Mouse (Mus musculus) adrenal gland, postnatal 14 days (tissue): Measurements from ENCODE around the gene Iscu. TPM values are rescaled to one million over a fixed set of nuclear protein-coding genes. Genes with fewer than 3 reads are reported as not detected.
"Not testable (repeated sequence)": the region's sequence is repeated elsewhere in the genome, so short reads cannot be mapped to it uniquely, and the experiment has no call there.

Experiments used
- DNase-seq: peaks from one replicate; pipeline ENCODE4 v3.0.0; 2021; ENCODE audit warnings: mixed read lengths
- total RNA-seq: library from RNA; stranded (reverse); gene quantifications from 2 replicates; pipeline ENCODE4 v1.2.3, GENCODE M21; 2021

Gene Iscu
- total RNA-seq, 1 experiment from 2014 or later: 451 TPM

DNA sequence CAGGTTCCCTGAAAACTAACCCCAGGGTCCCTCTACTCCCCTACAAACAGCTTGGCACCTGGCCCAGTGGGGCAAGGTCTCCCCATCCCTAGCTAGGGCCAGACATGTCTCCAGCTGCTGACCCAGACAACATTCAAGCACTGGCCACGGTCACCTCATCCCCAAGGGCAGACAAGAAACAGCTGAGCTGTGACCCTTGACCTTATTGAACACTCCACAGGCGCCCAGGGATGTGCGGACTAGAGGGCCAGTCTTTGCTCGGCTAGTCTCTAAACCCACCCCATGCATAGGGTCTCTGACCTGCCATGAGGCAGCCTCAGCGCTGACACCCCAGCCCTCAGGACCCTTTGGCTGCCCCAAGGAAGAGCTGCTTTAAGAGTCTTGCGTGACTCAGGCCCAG, 16.1 kb downstream of the Iscu start:
- DNase-seq: peak; percentile 34

- peak; percentile 33 for DNase-seq
These were observed 16.7 kb downstream of the Iscu start for GRCm38 (mm10) chr5:113789075-113789788.

- DNase-seq: peak; percentile 44
These were observed 18.1 kb downstream of the Iscu start for GRCm38 (mm10) chr5:113790453-113791196.

DNA sequence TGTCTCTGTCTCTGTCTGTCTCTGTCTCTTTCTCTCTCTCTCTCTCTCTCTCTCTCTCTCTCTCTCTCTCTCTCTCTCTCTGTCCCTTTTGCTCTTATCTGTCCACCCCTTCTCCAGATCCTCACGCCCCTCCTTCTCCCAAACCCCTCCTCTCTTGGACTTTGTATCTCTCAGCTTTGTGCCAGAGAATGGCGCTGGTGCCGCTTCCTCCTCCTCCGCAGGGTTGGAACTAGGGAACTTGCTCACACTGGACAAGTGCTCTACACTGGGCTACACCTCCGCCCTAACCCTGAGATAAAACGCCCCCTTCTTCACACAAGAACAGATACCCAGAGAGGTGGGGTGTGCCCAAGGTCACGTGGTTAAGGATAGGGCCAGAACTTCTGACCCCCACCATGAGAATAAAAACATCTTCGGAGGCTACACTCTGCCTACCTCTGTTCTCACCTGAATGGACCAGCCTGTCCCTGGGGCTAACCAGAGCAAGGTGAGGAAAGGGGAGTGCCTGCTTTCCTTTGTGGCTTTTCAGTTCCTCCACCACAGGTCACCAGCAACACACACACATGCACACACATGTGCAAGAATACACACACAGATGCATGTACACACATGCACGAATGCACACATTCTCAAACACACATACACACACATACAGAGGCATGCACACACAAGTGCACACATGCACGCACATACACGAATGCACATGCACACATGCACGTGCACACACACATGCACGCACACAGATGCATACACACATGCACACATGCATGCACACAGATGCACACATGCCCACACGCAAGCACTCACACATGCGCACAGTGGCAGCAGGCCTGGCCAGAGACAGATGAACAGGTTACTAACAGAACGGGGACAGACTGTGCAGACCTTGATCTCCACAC, 18.9 kb downstream of the Iscu start:
- DNase-seq: no peak

DNA sequence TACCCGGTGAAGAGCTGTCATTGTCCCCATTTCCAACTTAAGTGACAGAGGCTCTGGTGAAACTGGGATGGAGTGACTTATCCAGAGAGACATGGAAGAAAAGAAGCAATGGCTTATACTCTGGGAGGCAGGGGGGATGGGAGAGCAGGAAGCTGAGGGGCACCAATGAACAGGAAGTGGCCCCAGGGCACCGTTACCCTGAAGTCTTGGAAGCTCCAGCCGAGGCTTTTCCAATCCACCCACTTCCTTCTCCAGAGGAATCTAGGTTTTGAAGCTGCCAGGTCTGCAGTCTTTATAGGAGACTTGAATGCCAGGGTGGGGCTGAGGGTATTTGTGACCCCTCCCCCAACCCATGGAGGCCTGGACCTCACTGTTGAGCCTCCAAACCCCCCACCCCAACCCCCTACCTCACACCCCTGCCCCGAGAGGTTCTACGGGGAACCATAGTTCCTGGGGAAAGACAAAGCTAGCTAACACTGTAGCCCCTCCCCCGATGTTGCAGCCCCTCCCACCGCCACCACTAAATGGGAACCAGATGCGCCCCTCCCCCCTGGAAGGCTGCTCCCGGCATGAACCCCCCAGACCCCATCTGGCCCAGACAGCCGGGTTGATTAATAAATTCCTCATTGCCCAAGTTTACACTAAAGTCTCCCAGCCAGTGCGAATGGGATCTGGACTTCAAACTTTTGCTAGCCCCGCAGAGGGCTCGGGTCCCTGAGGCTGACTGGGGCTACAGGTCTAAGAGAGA, 24.0 kb downstream of the Iscu start:
- no peak for DNase-seq

DNA sequence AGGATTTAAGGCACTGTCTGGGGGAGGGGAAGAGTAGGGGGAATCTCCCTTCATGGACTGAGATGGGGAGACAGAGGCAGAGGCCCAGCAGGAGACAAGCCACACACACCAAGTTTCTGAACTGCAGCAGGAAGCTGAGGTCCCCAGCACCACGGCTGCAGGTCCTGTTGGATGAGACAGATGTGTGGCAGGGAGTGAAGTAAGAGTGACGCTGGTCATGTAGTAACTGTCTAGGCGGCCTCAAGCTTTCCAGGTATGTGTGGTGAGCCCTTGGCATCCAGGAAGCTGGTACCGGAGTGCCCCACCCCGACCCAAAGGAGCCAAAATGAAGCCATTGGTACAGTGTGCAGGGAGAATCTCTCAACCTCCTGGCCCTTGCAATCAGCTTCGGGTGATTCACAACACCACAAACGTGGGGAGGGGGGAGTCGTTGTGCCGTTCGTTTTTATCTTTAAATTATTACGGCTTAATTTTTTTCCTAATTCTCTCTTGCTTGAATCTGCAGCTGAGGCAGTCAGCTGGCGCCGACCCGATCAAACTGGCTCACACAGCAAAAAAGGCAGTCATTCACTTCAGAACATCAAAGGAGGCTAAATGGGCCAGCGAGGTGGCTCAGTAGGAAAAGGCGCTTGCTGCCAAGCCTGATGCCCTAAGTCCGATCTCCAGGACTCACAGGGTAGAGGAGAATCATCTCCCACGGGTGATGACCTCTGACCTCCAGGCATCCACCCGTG, 24.8 kb downstream of the Iscu start:
- DNase-seq: no peak

DNA sequence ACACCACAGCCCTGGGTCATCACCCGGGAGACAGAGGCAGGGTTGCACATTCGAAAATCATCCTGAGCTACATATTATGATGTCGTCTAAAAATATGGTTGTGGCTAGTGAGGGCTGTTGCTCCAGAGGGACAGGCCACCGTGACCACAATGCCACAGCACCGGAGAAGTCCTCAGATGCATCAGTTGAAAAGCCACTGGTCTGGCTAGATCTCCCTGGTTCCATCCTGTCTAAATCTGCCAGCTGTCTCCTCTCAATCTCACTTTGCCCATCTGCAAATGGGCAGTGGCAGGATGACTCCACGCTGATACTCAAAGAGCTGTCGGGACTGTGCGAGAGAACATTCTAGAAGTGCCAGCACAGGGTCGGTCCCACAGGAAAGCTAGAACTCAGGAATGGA, 26.0 kb downstream of the Iscu start:
- DNase-seq: no peak

DNA sequence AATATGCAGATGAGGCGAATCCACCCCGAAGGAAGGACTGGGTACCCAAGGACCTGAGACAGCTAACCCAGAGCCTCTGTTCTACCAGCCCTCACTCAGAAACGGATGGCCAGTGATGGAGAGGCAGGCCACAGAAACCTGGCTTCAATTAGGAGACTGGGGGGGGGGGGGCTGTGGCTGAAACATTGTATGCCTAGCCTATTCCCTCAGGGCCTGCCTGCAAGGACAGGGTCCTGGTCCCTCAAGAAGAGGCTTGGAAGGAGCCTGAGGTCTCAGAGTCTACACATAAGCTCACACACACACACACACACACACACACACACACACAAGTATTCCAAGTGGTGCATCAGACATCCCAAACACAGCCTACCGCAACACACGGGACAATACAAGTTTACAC, 27.1 kb downstream of the Iscu start:
- no peak for DNase-seq

DNA sequence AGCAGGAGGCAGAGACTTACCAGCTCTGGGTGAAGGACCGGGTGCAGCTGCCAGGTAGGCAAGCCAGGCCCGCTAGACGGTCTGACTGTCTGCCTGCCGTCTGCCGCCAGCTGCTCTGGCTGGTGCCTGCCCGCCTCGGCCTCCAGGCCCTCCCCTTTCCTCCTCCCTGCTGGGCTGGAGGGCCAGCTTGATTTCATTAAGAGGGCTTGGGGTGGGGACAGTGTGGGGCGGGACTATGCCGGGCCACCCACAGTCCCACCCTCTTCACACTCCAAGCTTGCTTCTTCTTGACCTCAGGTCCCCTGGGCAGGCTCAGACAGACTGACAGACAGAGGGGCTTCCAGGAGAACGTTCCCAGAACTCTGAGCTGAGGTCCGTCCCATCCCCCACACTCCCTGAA, 27.7 kb downstream of the Iscu start, which contains the start of gene Tmem119:
Tmem119 (minus strand) TSS at position 237 of the 400 bp plus-strand sequence.
- peak; percentile 73 for DNase-seq

DNA sequence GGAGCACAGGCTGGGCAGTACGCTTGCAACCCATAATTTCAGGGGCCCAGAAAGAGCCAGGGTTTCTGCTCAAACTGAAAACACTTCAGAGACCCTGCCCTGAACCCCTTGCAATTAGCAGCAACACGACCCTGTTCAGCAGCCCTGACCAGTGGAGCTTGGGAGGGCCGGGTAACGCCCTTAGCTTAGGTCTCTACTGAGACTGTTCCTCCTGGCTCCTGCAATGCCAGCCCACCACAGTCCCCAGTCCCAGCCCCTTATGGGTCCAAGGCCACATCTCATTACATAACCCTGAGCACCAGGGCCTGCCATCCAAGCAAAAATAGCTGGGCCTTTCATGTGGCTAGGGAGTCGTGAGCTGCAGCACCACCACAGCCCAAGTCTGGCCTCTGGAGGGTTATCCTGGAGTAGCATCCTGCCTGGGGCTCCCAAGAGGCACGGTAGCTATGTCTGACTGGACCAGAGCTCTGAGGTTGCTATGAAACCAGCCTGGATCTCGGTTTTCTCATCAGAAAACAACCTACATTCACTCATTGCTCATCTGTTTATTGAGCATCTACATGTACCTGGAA, 31.9 kb downstream of the Iscu start:
- DNase-seq: no peak

DNA sequence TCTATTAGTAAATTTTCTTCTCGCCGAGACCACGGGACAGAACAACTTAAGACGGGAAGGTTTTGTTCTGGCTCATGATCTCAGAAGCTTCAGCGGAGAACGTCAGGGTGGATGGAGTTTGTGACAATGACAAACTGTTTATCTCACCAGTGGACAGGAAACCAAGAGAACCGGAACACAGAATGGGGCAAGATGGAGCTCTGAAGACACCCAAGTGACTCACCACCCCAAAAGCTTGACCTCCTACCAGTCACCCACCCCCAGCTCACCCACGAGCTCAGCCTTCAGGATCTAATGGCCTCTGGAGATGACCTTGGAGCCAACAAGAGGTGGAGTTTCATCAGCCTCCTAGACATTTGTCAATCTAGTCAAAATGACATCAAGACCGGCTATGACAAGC, 32.8 kb downstream of the Iscu start:
- DNase-seq: no peak

DNA sequence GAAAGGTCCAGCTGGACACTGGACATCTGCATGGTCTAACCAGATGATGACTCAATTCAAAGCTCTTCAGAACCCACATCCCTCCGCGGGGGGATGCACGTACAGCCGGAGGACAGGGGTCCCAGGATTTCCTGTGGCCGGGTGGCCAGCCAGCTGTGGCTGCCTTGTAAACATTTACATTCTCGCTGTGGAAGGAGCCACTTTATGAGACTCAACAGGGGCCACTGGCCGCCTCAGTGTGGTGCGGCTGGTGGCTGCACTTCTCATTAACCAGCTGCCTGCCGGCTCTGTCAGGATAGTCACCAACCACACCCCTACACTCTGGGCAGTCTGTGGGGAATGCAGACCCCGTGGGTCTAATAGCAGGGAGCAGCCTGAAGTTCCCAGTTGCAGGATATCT, 33.9 kb downstream of the Iscu start:
- no peak for DNase-seq

GRCm38 (mm10) chr5:113807712-113808111, 35.2 kb downstream of the Iscu start:
- DNase-seq: no peak

DNA sequence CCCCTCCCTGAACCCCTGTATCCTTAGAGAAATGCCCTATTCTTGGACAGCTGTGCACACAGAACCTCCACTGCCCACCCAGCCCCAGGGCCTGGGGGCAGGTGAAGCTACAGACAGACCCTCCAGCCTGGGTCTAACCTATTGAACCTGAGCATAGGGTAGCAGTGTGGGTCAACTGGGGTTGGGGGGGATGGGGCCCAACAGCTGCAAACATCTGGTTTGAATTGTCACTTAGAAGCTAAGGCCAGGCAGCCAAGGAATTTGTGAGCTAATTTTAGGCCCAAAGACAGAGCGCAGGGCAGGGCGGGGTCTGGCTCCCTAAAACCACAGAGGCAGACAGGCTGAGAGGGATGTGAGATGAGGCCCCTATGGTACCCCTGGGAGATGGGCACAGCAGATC, 35.6 kb downstream of the Iscu start:
- no peak for DNase-seq

GRCm38 (mm10) chr5:113810111-113810510, 37.6 kb downstream of the Iscu start:
- DNase-seq: no peak

DNA sequence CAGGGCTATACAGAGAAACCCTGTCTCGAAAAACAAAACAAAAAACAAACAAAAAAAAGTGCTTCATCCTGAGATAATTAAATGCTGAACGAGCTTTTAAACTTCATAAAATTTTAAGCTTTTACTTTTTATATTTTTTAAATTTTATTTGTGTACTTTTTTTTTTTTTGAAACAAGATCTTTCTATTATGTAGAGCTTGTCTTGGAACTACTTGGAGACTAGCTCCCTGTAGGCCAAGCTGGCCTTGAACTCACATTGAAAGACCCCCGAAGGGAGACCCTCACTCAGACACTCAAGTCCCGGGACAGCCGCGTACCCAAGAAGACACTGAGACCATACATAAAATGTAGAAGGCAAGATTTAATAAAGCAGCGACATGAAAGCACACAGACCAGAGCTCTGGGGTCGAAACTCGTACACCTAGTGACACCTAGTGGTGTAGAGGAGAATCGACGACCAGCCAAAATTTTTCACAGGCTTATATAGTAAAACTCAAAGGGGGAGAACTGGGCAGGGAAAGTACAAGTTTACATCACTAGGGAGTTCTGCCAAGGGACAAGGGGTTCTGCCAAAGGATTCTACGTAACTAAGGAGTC, 39.4 kb downstream of the Iscu start:
- DNase-seq: not testable (repeated sequence)

GRCm38 (mm10) chr5:113812638-113813037, 40.1 kb downstream of the Iscu start:
- no peak for DNase-seq

DNA sequence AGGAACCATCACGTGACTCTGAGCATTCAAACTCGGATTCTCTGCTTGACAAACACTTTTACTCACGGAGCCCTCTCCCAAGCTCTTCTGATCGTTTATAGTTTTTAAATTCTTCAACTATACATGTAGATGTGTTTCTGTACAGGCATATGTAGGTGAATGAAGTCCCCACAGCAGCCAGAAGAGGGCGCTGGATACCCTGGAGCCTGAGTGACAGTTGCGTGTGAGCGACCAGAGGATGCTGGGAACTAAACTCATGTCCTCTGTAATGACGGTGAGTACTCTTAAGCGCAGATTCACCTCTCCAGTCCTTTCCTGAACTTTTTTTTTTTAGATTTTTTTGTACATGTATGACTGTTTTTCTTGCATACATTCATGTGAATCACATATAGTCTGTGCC, 41.1 kb downstream of the Iscu start:
- DNase-seq: no peak

DNA sequence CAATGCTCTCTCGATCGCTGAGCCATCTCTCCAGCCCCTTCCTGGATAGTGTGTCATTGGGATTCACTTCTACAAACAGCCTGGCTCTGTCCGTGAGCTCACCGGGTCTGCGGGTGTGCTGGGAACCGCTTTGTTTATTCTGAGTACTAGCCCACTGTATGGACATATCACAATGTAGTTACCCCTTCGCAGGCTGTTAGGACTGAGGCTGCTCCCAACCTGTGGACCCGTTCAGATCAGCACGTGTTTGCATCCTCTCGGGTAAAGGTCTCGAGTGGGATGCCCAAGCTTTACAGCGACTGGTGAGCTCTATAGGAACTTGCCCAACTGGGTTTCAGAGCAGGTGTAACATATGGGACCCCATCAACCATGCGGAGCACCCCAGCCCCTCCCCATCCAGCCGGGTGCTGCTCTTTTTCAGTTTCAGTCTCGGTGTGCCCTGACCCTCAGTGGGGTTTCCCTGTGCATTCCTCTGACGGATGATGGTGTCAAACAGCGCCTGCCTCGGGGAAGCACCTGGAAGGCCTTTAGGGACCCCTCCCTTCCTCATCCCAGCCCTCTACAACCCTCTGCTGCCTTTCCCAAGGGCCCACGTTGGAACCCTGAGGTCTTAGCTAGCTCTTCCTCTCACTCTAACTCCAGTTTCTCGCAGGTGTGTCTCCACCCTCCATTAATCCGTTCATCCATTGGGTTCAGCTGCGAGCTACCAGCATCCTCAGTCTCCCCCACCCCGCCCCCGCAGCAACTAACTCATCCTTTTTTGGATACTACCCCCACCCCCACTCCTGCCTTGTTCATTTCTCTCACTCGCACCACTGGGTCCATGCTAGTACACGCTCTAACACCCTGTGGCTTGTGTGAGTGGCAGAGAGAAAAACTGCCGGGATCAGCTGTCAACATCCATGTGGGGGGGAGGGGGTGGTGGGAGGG, 41.8 kb downstream of the Iscu start:
- no peak for DNase-seq
